Mouse (Mus musculus) megakaryocyte, embryonic 14.5 days (primary cell): ENCODE measurements at regions not wholly inside any gene's neighbourhood (a gene's known extent, or its start where the extent isn't known, plus 50 kb on each side); places are given as distances from the start of the nearest gene placed in this dataset.

Source experiments
- FLI1 ChIP-seq: IDR thresholded peaks from 2 replicates; pipeline ENCODE4 v1.6.1; 2012; ENCODE audit warnings: low read length, inconsistent platforms, mixed read lengths
- GATA1 ChIP-seq: IDR thresholded peaks from 3 replicates; pipeline ENCODE4 v1.6.1; 2012; ENCODE audit warnings: mixed read lengths, low read length, inconsistent platforms, borderline replicate concordance

DNA sequence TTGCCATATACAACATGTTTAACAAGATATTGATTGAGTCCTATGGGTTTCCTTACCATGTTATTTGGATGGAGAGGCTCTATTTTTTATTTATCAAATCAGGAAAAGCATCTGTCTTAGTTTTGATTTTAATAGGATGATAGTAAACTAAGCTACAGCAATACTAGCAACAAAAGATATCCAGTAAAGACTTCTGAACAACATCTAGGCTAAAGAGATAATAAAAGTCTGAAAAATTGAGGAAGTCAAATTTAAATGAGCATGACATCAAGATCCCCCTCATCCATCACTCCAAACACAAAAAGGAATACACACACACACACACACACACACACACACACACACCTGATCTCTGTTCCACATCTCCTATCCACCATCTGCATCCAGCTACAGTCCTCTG lies 901.6 kb upstream of the Lrrc6 start:
- TF ChIP-seq GATA1: no peak
- no peak for TF ChIP-seq FLI1
